Mouse (Mus musculus) bone marrow macrophage, adult 2 months (primary cell): Measurements from ENCODE around the gene Serpina12. TPM values are rescaled to one million over a fixed set of nuclear protein-coding genes. Genes with fewer than 3 reads are reported as not detected.

ENCODE experiments used
- H3K27ac ChIP-seq: 2 replicates; pipeline ENCODE4 v1.5.1; 2012; ENCODE audit warnings: low read depth, low read length; ENCODE audit not compliant: insufficient read depth
- H3K4me1 ChIP-seq: 2 replicates; pipeline ENCODE4 v1.6.1; 2012; ENCODE audit warnings: low read length; ENCODE audit not compliant: control insufficient read depth, insufficient read depth
- H3K4me3 ChIP-seq: 2 replicates; pipeline ENCODE4 v1.5.1; 2012; ENCODE audit warnings: mild to moderate bottlenecking, low read length, moderate library complexity; ENCODE audit not compliant: insufficient read depth
- CTCF ChIP-seq: IDR thresholded peaks from 2 replicates; pipeline ENCODE4 v1.5.1; 2012; ENCODE audit warnings: low read depth, mild to moderate bottlenecking, low read length, moderate library complexity
- POLR2A ChIP-seq: IDR thresholded peaks from 2 replicates; pipeline ENCODE4 v1.6.1; 2012; ENCODE audit warnings: mild to moderate bottlenecking, low read depth, low read length, borderline replicate concordance
- polyA plus RNA-seq: library from polyadenylated mRNA; stranded (reverse); fragments of >200 nt; gene quantifications from 2 replicates; pipeline ENCODE4 v1.2.4, GENCODE M21; 2012; ENCODE audit not compliant: missing spikeins, insufficient read depth, insufficient read length

Serpina12 gene
- polyA plus RNA-seq, 1 experiment, result not detected

GRCm38 (mm10) chr12:103989857-103990256, 54.4 kb downstream of the Serpina12 start, which contains the start of gene Serpina11:
TSS of gene Serpina11 (minus strand) at chr12:103989957.
- TF ChIP-seq POLR2A, result no peak
- TF ChIP-seq CTCF, result no peak
- Histone ChIP-seq H3K4me1 (no peaks in the 10 kb centered on the region), H3K27ac (no peak within 1 kb of the TSS), H3K4me3 (no peak within 1 kb of the TSS)

DNA sequence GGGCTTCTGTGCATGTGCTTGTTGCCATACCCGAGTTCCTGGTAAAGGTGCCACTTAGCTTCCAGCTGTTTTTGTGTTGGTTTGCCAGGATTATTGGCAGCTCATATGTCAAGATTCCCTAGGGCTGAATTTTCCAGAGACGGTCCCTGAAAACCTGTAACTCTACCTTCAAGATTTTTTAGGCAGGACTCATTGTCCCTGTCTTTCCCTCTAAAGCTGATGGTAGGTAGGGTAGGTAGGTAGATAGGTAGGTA, 54.8 kb downstream of the Serpina12 start:
- H3K27ac ChIP-seq, result no peak overlapping the region

GRCm38 (mm10) chr12:103988754-103989513, 55.3 kb downstream of the Serpina12 start:
- Histone ChIP-seq H3K4me1 (no peaks in the 10 kb centered on the region), H3K4me3 (no peak overlapping the region), H3K27ac (no peak overlapping the region)
- TF ChIP-seq CTCF (no peak), POLR2A (no peak)

More for the DNA sequence above, 54.8 kb downstream of the Serpina12 start:
- Histone ChIP-seq H3K4me1 (no peaks in the 10 kb centered on the region), H3K4me3 (no peak overlapping the region)
- TF ChIP-seq POLR2A, result no peak
- TF ChIP-seq CTCF, result no peak

DNA sequence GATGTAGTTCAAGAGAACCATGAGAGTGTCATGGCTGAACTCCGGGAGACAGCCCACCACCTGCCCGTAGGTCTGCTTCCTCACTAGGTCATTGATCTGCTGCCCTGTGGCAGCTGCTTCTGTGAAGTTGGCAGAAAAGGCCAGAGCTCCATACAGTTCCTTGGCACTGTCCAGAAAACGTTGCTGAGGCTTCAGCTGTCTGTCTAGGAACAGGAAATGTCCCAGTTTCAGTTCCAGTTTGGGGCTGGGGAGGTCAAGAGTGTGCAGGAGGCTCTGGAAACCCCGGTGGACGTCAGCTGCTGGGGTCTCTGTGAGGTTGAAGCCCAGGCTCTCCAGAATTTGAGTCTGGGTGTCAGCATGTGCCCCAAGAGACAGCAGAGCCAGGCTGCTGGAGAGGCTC, 58.4 kb downstream of the Serpina12 start:
- Histone ChIP-seq H3K4me3 (no peak overlapping the region), H3K4me1 (no peaks in the 10 kb centered on the region), H3K27ac (no peak overlapping the region)
- TF ChIP-seq CTCF (no peak), POLR2A (no peak)

- Histone ChIP-seq H3K27ac (no peak overlapping the region), H3K4me3 (no peak overlapping the region), H3K4me1 (no peaks in the 10 kb centered on the region)
- TF ChIP-seq POLR2A, result no peak
- no peak for TF ChIP-seq CTCF
Observed at GRCm38 (mm10) chr12:103984935-103985334, 59.3 kb downstream of the Serpina12 start.

DNA sequence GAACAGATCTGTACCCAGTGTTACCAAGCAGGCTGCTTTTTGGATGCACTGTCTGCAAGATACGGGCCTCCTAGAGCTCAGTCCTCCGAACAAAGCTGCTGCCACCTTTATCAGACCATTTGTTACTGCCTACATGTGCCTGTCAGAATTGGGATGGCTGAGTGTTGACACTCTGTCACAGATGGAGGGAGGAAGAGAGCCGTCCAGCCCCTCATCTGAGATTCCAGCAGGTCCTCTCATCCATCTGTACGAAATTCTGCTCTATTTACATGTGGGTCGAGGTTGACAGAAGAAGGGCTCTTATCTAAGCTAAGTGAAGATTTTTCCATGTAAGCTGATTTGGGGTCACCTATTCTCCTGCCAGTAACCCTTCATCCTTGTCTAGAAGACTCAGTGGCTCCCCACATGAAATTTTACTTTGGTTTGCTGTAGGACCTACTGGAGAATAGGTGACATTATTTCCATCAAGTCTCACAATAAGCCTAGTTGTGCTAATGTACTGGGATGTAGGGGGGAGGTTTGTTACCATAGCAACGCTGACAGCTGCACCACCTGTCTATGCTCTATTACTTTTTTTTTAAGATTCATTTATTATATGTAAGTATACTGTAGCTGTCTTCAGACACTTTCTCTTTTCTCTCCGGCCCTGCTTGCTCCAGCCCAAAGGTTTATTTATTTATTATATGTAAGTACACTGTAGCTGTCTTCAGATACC, 62.4 kb downstream of the Serpina12 start:
- H3K4me1 ChIP-seq, result no peaks in the 10 kb centered on the region
- no peak overlapping the region for H3K27ac ChIP-seq
- no peak for TF ChIP-seq POLR2A
- TF ChIP-seq CTCF, result no peak
- H3K4me3 ChIP-seq, result no peak overlapping the region

Other genes with a start within 250 kb of the Serpina12 start
- not detected in 2 replicates for gene Serpina1b, start 214.1 kb downstream of the Serpina12 start, polyA plus RNA-seq
- gene Serpina1a, start 180.9 kb downstream of the Serpina12 start, polyA plus RNA-seq, result not detected in 2 replicates
- gene Serpina1c, start 139.6 kb downstream of the Serpina12 start, polyA plus RNA-seq, result not detected in 2 replicates
- gene Serpina1e, start 85.5 kb downstream of the Serpina12 start, polyA plus RNA-seq, result not detected in 2 replicates
- not detected in 2 replicates for gene Serpina11, start 54.5 kb downstream of the Serpina12 start, polyA plus RNA-seq
- gene Serpina9, start 30.7 kb downstream of the Serpina12 start, polyA plus RNA-seq, result not detected in 2 replicates
- gene Serpina5, start 56.7 kb upstream of the Serpina12 start, polyA plus RNA-seq, result not detected in 2 replicates
- not detected in 2 replicates for gene Serpina3a, start 68.3 kb upstream of the Serpina12 start, polyA plus RNA-seq
- not detected in 2 replicates for gene Serpina3b, start 83.6 kb upstream of the Serpina12 start, polyA plus RNA-seq
- not detected in 2 replicates for gene Serpina3c, start 109.4 kb upstream of the Serpina12 start, polyA plus RNA-seq
- not detected in 2 replicates for gene Serpina3f, start 170.1 kb upstream of the Serpina12 start, polyA plus RNA-seq
- gene Serpina3g, start 191.8 kb upstream of the Serpina12 start, polyA plus RNA-seq, result 0.66 and 0.75 TPM in 2 replicates
- gene Serpina3i, start 218.7 kb upstream of the Serpina12 start, polyA plus RNA-seq, result not detected in 2 replicates